Mouse (Mus musculus) thymus, postnatal 36 days (tissue): Measurements from ENCODE around the gene Fbxw7.

Experiments
- DNase-seq, 2 experiments: peaks; one replicate each; pipeline ENCODE4 v3.0.0; 2022; ENCODE audit warnings: mixed read lengths in 2 of 2

Gene Fbxw7

GRCm38 (mm10) chr3:84952585-84953187 is 137.6 kb downstream of the Fbxw7 start:
- no peak for DNase-seq

DNA sequence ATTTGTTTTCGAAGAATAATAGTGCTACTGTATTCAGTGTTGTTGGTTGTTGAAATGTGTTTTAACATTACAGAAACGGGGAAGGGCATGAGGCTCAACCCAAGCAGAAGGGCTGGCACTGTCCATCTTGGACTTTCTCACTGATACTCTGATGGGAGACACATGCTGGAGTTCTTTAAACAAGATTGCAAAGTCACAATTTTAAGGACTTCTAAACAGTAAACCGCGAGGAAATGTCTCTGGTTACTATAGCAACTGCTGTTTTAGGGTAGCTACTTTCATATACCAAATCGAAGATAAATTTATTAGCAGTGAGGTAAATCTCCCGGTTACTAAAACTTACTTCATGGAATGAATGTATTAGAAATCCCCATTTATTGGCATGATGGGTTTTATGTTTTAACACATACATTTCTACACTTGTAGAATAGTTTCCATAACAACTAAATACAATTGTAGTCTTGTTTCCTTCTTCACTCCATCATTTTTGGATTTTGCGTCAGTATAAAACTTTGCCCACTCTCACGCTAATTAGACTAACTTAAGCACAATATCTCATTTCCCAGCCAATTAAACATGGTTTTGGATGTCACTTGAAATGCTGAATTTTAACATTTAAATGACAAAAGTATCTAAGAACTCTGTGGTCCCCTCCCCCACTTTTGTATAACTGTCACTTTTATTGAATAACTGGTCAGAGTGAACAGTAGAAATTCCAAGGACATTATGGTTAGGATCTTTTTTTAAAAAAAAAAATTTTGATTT is 140.1 kb downstream of the Fbxw7 start:
- no peak for DNase-seq

- no peak for DNase-seq
These were observed 140.8 kb downstream of the Fbxw7 start for GRCm38 (mm10) chr3:84955857-84956256.

DNA sequence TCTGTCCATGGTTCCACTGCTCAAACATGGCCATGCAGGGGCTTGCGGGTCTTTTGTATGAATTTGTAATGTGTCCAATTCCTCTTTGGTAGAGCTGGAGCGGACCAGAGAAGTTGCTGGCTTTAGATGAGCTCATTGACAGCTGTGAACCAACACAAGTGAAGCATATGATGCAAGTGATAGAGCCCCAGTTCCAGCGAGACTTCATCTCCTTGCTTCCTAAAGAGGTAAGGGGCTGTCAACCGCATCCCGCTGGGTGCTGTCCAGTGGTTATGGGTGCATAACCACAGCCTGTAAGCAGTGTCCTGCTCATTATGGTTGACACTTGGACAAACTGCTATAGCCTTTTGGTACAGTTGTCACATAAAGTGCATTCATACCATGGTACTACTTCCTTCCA is 150.1 kb downstream of the Fbxw7 start:
- DNase-seq: no peak

GRCm38 (mm10) chr3:84967364-84967763 is 152.3 kb downstream of the Fbxw7 start:
- no peak for DNase-seq

GRCm38 (mm10) chr3:84971561-84971960 is 156.5 kb downstream of the Fbxw7 start:
- no peak for DNase-seq

DNA sequence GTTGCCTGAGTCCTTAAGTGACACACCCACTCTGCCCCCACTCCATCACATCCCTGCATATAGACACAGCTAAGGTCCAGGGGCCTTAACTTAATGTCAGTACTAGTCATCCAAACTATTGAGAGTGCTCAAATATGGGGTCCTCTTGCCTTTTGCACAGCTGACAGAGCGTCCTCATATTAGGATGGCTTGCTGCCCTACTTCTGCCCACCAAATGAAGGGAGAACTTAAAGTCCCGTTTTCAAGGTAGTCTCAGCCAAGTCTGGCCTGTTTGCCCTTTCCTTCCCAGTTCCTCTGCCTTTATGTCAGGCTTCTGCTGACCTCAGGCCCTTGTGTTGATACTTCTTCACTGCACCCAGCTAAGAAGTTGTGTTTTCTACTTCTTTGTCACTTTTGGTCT is 157.8 kb downstream of the Fbxw7 start:
- DNase-seq: no peak

GRCm38 (mm10) chr3:84974193-84974592 is 159.1 kb downstream of the Fbxw7 start:
- no peak for DNase-seq

DNA sequence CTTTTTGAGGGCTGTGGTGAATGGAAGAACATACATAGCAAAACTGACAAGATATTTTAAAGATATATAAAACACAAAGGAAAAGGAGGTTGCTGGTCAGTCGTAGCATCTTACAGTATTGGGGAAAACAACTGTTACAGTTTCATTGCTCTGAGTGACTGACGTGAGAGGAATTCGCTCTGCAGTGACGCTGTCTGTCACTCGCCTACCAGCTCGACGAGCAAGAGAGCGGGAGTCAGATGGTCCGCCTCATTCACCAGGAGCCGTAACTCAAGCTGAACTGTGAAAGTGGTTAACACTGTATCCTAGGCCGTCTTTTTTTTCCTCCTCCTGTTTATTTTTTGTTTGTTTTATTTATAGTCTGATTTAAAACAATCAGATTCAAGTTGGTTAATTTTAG is 163.6 kb downstream of the Fbxw7 start:
- no peak for DNase-seq

GRCm38 (mm10) chr3:84980158-84980557 is 165.1 kb downstream of the Fbxw7 start:
- no peak for DNase-seq

- DNase-seq: no peak
These were observed 167.6 kb downstream of the Fbxw7 start for GRCm38 (mm10) chr3:84982688-84983087.

DNA sequence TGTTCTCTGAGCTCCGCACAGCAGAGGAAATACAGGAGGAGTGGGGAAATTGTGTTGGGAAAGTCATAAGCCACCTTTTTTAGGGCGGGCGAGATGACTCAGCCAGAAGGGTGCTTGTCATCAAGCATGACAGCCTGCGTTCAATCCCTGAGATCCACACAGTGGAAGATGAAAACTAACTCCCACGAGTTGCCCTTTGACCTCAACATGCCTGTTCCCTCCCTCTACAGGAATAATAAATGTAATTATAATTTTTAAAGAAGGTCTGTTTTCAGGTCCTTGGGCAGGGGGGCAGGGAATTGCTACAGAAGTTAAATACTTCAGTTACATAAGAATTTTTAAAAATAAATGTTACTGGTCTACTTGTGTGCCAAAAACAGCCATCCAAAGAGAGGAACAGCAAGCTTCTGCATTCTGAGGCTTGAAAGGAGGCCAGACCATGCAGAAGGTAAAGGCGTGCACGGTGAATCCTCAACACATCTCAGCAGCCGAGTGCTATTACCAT is 170.1 kb downstream of the Fbxw7 start:
- DNase-seq: no peak

- DNase-seq: no peak
These were observed 173.8 kb downstream of the Fbxw7 start for GRCm38 (mm10) chr3:84988880-84989279.

GRCm38 (mm10) chr3:85005257-85005656 is 190.2 kb downstream of the Fbxw7 start:
- no peak for DNase-seq

- no peak for DNase-seq
These were observed 197.8 kb downstream of the Fbxw7 start for GRCm38 (mm10) chr3:85012889-85013288.

- DNase-seq: no peak
These were observed 200.6 kb downstream of the Fbxw7 start for GRCm38 (mm10) chr3:85015667-85016066.

GRCm38 (mm10) chr3:85020137-85020536 is 205.1 kb downstream of the Fbxw7 start:
- DNase-seq: no peak

- no peak for DNase-seq
These were observed 206.7 kb downstream of the Fbxw7 start for GRCm38 (mm10) chr3:85021816-85022215.

GRCm38 (mm10) chr3:85022800-85023199 is 207.7 kb downstream of the Fbxw7 start:
- DNase-seq: no peak

DNA sequence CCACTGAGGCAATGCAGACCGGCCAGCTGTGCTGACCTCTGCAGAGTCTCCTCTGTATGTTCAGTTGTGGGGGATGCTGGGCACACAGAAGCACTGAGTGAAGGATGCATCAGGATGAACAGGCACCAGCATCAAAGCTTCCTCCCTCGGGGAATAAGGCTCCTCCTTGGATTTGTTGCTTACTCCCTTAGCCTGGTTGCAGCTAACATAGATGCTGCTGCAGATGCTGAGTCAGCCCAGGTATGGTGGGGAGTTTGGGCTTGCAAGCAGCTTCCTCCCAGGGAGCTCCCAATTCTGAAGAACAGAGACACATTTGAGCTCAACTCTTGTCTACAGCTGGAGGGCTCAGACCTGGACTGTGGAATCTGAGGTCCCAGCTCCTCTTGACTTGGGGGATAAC is 209.2 kb downstream of the Fbxw7 start:
- DNase-seq: no peak

DNA sequence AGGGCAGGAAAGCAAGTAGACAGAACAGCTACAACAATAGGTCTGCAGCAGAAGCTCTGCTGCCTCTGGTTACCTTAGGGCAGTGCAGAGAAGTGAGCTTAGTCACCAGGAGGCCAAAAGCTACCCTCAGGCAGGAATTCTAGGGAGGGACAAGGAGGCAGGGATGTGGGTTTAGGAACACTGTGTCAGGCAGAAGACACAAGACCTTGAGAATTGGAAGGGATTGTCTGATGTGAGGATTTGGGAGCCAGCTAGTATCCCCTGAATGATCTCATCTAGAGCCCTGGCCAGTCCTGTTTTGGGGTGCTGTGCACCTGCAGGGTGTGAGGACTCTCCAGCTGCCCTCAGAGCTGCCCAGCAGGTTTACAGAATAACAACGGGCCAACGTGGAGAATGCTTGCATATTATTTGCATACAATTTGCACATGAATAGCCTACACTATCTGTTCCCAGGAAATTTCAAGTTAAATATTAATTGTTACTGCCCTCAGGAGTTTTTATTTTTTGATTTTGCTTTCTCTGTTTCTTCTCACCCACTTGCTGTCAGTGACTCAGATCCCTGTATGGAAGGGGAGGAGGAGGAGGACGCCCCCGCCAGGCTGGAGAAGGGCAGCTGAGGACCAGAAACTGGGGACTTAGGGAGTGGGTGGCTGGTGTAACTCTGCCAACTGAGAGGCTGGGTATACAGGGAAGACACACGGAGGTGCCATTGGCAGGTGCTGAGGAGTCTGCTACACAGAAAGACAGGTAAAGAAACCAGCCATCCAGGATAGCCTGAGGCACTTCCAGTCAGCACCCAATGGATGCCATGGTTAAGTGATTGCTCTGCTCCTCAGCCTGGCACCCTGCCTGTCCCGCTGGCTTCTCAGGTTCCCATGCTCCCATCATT is 210.0 kb downstream of the Fbxw7 start:
- DNase-seq: no peak
